Mouse (Mus musculus): Measurements from ENCODE around the gene Npas4. TPM values are rescaled to one million over a fixed set of nuclear protein-coding genes. Genes with fewer than 3 reads are reported as not detected.
A peak's percentile ranks its signal among the peaks of the same experiment; 100 is the strongest.

Npas4 gene
- total RNA-seq, 1 experiment, result 0.09 TPM

DNA sequence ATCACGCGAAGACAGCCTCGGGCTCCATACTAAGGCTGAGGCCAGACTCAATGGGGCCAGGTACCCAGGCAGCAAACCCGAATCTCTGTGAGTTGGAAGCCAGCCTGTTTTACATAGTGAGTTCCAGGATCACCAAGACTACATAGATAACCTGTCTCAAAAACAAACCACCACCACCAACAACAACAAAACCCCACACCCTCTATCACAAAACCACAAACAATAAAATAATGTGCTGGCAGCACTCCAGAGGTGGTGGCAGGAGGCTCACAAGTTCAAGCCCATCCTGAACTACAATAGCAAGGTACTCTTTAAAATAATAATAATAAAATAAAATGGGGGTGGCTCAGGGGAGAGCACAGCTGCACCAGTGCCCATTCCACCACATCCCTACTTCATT, 46.5 kb upstream of the Npas4 start:
- TF ChIP-seq MAFK (IDR thresholded peaks at IDR 0.05; ENCODE audit: insufficient read depth, low read depth, low read length) (no peak), CHD2 (IDR thresholded peaks at IDR 0.05; ENCODE audit: low read depth, low read length) (no peak), HCFC1 (IDR thresholded peaks at IDR 0.05; ENCODE audit: borderline replicate concordance, insufficient read depth, low read length) (no peak), ZC3H11A (IDR thresholded peaks at IDR 0.05; ENCODE audit: borderline replicate concordance, low read depth, low read length) (no peak), ZNF384 (IDR thresholded peaks at IDR 0.05; ENCODE audit: low read depth, low read length) (no peak)
- Histone ChIP-seq H3K9ac (ENCODE audit: insufficient read depth, low read depth, low read length, poor library complexity, severe bottlenecking) (no peak overlapping the region), H3K9me3 (ENCODE audit: control insufficient read depth, insufficient read depth, low read depth, low read length) (no peaks in the 10 kb centered on the region), H3K27ac (ENCODE audit: insufficient read depth, low read depth, low read length, poor library complexity, severe bottlenecking) (no peak overlapping the region), H3K36me3 (ENCODE audit: control insufficient read depth, insufficient read depth, low read length, poor library complexity, severe bottlenecking) (peaks cover 4% of the 10 kb centered on the region; the same call in 1 of the 2 replicates), H3K4me3 (ENCODE audit: insufficient read depth in 1 of 2, low read depth in 1 of 2, low read length in 2 of 2, poor library complexity in 1 of 2, severe bottlenecking in 1 of 2) (no peak overlapping the region), H3K4me1 (ENCODE audit: control insufficient read depth in 2 of 2, insufficient read depth in 2 of 2, low read length in 2 of 2, poor library complexity in 1 of 2) (peaks cover 4 to 6% of the 10 kb centered on the region in 2 experiments; a peak in 3 of 4 replicates)
- DNase-seq (ENCODE audit: low read depth, low spot score), result no peak
- in situ Hi-C loops (cut with MboI; ENCODE audit: low sequenced_read_pairs in 2 of 2, unreplicated experiment in 2 of 2), result no loop called here

- no peak for TF ChIP-seq HCFC1 (IDR thresholded peaks at IDR 0.05; ENCODE audit: borderline replicate concordance, insufficient read depth, low read length)
- no peak for TF ChIP-seq ZC3H11A (IDR thresholded peaks at IDR 0.05; ENCODE audit: borderline replicate concordance, low read depth, low read length)
- TF ChIP-seq CHD2 (IDR thresholded peaks at IDR 0.05; ENCODE audit: low read depth, low read length), result no peak
- TF ChIP-seq ZNF384 (IDR thresholded peaks at IDR 0.05; ENCODE audit: low read depth, low read length), result no peak
- TF ChIP-seq MAFK (IDR thresholded peaks at IDR 0.05; ENCODE audit: insufficient read depth, low read depth, low read length), result no peak
- no peak for DNase-seq (ENCODE audit: low read depth, low spot score)
- in situ Hi-C loops (cut with MboI; ENCODE audit: low sequenced_read_pairs in 2 of 2, unreplicated experiment in 2 of 2), result no loop called here
- Histone ChIP-seq H3K27ac (ENCODE audit: insufficient read depth, low read depth, low read length, poor library complexity, severe bottlenecking) (no peak overlapping the region), H3K9me3 (ENCODE audit: control insufficient read depth, insufficient read depth, low read depth, low read length) (no peaks in the 10 kb centered on the region), H3K9ac (ENCODE audit: insufficient read depth, low read depth, low read length, poor library complexity, severe bottlenecking) (no peak overlapping the region), H3K36me3 (ENCODE audit: control insufficient read depth, insufficient read depth, low read length, poor library complexity, severe bottlenecking) (peaks cover 37% of the 10 kb centered on the region), H3K4me3 (ENCODE audit: insufficient read depth in 1 of 2, low read depth in 1 of 2, low read length in 2 of 2, poor library complexity in 1 of 2, severe bottlenecking in 1 of 2) (no peak overlapping the region), H3K4me1 (ENCODE audit: control insufficient read depth in 2 of 2, insufficient read depth in 2 of 2, low read length in 2 of 2, poor library complexity in 1 of 2) (peaks cover 0 to 2% of the 10 kb centered on the region in 2 experiments; a peak in 1 of 4 replicates)
These were observed 42.6 kb upstream of the Npas4 start for GRCm38 (mm10) chr19:5032686-5033085.

GRCm38 (mm10) chr19:5026111-5026510, 36.0 kb upstream of the Npas4 start:
- no peak overlapping the region for H3K27ac ChIP-seq (ENCODE audit: insufficient read depth, low read depth, low read length, poor library complexity, severe bottlenecking)
- TF ChIP-seq ZNF384 (IDR thresholded peaks at IDR 0.05; ENCODE audit: low read depth, low read length), result no peak
- TF ChIP-seq CHD2 (IDR thresholded peaks at IDR 0.05; ENCODE audit: low read depth, low read length), result no peak
- TF ChIP-seq ZC3H11A (IDR thresholded peaks at IDR 0.05; ENCODE audit: borderline replicate concordance, low read depth, low read length), result no peak
- TF ChIP-seq HCFC1 (IDR thresholded peaks at IDR 0.05; ENCODE audit: borderline replicate concordance, insufficient read depth, low read length), result no peak
- TF ChIP-seq MAFK (IDR thresholded peaks at IDR 0.05; ENCODE audit: insufficient read depth, low read depth, low read length), result no peak
- H3K9me3 ChIP-seq (ENCODE audit: control insufficient read depth, insufficient read depth, low read depth, low read length), result no peaks in the 10 kb centered on the region
- H3K36me3 ChIP-seq (ENCODE audit: control insufficient read depth, insufficient read depth, low read length, poor library complexity, severe bottlenecking), result peaks cover 46% of the 10 kb centered on the region
- H3K4me3 ChIP-seq (ENCODE audit: insufficient read depth in 1 of 2, low read depth in 1 of 2, low read length in 2 of 2, poor library complexity in 1 of 2, severe bottlenecking in 1 of 2), result no peak overlapping the region
- no peak for DNase-seq (ENCODE audit: low read depth, low spot score)
- in situ Hi-C loops (cut with MboI; ENCODE audit: low sequenced_read_pairs in 2 of 2, unreplicated experiment in 2 of 2), result no loop called here
- H3K9ac ChIP-seq (ENCODE audit: insufficient read depth, low read depth, low read length, poor library complexity, severe bottlenecking), result no peak overlapping the region; the same call in 1 of the 2 replicates
- H3K4me1 ChIP-seq (ENCODE audit: control insufficient read depth in 2 of 2, insufficient read depth in 2 of 2, low read length in 2 of 2, poor library complexity in 1 of 2), result peaks cover 3 to 5% of the 10 kb centered on the region in 2 experiments; a peak in 2 of 4 replicates

DNA sequence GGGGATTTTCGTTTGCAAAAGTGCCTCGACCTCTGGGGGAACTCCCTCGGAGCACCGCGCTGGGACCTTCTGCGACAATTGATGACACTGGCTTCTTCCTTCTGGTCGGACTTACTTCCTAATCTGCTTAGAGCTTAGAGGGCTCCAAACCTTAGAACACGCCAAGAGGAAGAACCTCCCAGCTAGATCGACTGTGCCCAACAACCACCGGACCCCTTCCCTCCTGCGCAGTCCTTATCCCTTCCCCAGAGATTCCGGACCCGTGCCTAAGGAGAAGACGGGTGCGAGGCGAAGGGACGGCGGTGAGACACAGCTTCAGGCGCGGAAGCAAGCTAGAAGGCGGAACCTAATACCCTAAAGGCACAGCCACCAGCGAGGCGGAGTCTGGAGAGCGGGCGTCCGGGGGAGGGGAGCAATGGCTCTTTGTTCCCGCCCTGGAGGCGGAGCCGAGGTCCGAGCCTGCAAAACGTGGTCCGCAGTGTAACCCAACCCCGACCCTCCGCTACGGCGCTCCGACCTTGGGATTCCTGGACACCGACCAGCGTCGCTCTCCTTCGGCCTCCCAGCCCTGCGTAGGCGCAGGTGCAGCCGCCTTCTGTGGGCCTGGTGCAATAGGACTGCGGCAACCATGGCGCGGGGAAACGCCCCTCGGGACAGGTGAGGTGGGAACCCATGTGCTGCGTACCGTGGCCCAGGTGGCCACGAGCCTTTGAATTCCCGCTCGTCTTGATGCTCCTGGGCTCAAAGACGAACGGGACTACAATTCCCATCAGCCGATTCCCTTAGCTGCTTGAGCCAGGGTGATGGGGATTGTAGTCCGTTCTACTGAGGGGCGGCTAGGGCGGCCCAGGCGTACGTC, 33.7 kb upstream of the Npas4 start, which contains the start of gene Slc29a2:
Gene Slc29a2, plus strand, starts transcription at position 240 of the 859 bp plus-strand sequence.
- in situ Hi-C loops (cut with MboI; ENCODE audit: low sequenced_read_pairs in 2 of 2, unreplicated experiment in 2 of 2), result no loop called here
- H3K4me3 ChIP-seq (ENCODE audit: insufficient read depth in 1 of 2, low read depth in 1 of 2, low read length in 2 of 2, poor library complexity in 1 of 2, severe bottlenecking in 1 of 2), result peak within 1 kb of the TSS; percentile 80 to 85
- peak; percentile 100 for TF ChIP-seq HCFC1 (IDR thresholded peaks at IDR 0.05; ENCODE audit: borderline replicate concordance, insufficient read depth, low read length)
- TF ChIP-seq CHD2 (IDR thresholded peaks at IDR 0.05; ENCODE audit: low read depth, low read length), result peak; percentile 27; the same call in 1 of the 2 replicates
- TF ChIP-seq ZC3H11A (IDR thresholded peaks at IDR 0.05; ENCODE audit: borderline replicate concordance, low read depth, low read length), result no peak
- no peak for TF ChIP-seq MAFK (IDR thresholded peaks at IDR 0.05; ENCODE audit: insufficient read depth, low read depth, low read length)
- TF ChIP-seq ZNF384 (IDR thresholded peaks at IDR 0.05; ENCODE audit: low read depth, low read length), result no peak

More for the DNA sequence above, 33.7 kb upstream of the Npas4 start, which contains the start of gene Slc29a2:
- Histone ChIP-seq H3K4me1 (ENCODE audit: control insufficient read depth in 2 of 2, insufficient read depth in 2 of 2, low read length in 2 of 2, poor library complexity in 1 of 2) (peaks cover 3 to 6% of the 10 kb centered on the region in 2 experiments; a peak in 2 of 4 replicates), H3K9me3 (ENCODE audit: control insufficient read depth, insufficient read depth, low read depth, low read length) (no peaks in the 10 kb centered on the region), H3K27ac (ENCODE audit: insufficient read depth, low read depth, low read length, poor library complexity, severe bottlenecking) (peak within 1 kb of the TSS; percentile 68; the same call in 1 of the 2 replicates), H3K9ac (ENCODE audit: insufficient read depth, low read depth, low read length, poor library complexity, severe bottlenecking) (peak within 1 kb of the TSS; percentile 88), H3K36me3 (ENCODE audit: control insufficient read depth, insufficient read depth, low read length, poor library complexity, severe bottlenecking) (peaks cover 27% of the 10 kb centered on the region)
- peak; percentile 96 for DNase-seq (ENCODE audit: low read depth, low spot score)

Data from ES-E14 (cell line).